Mouse (Mus musculus) neural tube, embryonic 11.5 days (tissue): Measurements from ENCODE around the gene Rrbp1. TPM values are rescaled to one million over a fixed set of nuclear protein-coding genes. Genes with fewer than 3 reads are reported as not detected.

ENCODE experiments used
- ATAC-seq: fragments of 200-750 bp; cut with Nextera tagmentation; 2 replicates; pipeline ENCODE4 v1.8.0; 2017; ENCODE audit warnings: moderate number of reproducible peaks, mild to moderate bottlenecking, moderate TSS enrichment, moderate library complexity; ENCODE audit not compliant: insufficient read depth, low FRiP score, low TSS enrichment
- DNase-seq: peaks from one replicate; pipeline ENCODE4 v3.0.0-alpha.2; 2015; ENCODE audit warnings: low spot score
- H3K27ac ChIP-seq: fragments of 300-500 bp; sonication (generic); 2 replicates; pipeline ENCODE4 v1.5.1; 2014; ENCODE audit warnings: low read depth, mild to moderate bottlenecking, low read length
- H3K27me3 ChIP-seq: fragments of 300-500 bp; sonication (generic); 2 replicates; pipeline ENCODE4 v1.6.1; 2014; ENCODE audit warnings: mild to moderate bottlenecking, low read length, mixed read lengths; ENCODE audit not compliant: control insufficient read depth, insufficient read depth
- H3K36me3 ChIP-seq: fragments of 300-500 bp; sonication (generic); 2 replicates; pipeline ENCODE4 v1.6.1; 2014; ENCODE audit warnings: mild to moderate bottlenecking, low read length, moderate library complexity, mixed read lengths; ENCODE audit not compliant: control insufficient read depth, insufficient read depth
- H3K4me1 ChIP-seq: fragments of 300-500 bp; sonication (generic); 2 replicates; pipeline ENCODE4 v1.6.1; 2014; ENCODE audit warnings: low read length, mixed read lengths; ENCODE audit not compliant: control insufficient read depth, insufficient read depth
- H3K4me2 ChIP-seq: fragments of 300-500 bp; sonication (generic); 2 replicates; pipeline ENCODE4 v1.6.1; 2014; ENCODE audit warnings: low read depth, mild to moderate bottlenecking, moderate library complexity
- H3K4me3 ChIP-seq: fragments of 300-500 bp; sonication (generic); 2 replicates; pipeline ENCODE4 v1.5.1; 2014; ENCODE audit warnings: low read depth, low read length
- H3K9ac ChIP-seq: fragments of 300-500 bp; sonication (generic); 2 replicates; pipeline ENCODE4 v1.6.1; 2014; ENCODE audit warnings: mild to moderate bottlenecking, low read length
- H3K9me3 ChIP-seq: fragments of 300-500 bp; sonication (generic); 2 replicates; pipeline ENCODE4 v1.6.1; 2016; ENCODE audit warnings: low read length; ENCODE audit not compliant: control insufficient read depth
- WGBS: fragments of 180-500 bp; shearing (Covaris S2); extraction: QIAGEN DNeasy Blood & Tissue Kit; methylation state at CpG from one replicate; pipeline ENCODE4 v1.1.7; 2014; 5-methylcytosine and 5-hydroxymethylcytosine counted together
- polyA plus RNA-seq: library from polyadenylated mRNA; unstranded; fragments of >200 nt; fragmentation: Nextera tagmentation; extraction: Ambion mirVana; gene quantifications from 2 replicates; pipeline ENCODE4 v1.2.1, GENCODE M21; 2014

The Rrbp1 gene
- polyA plus RNA-seq, 1 experiment from 2014 or later = 38.8 TPM

GRCm38 (mm10) chr2:143955004-143955403 lies 56.1 kb downstream of the Rrbp1 start:
- no peak overlapping the region for H3K27ac ChIP-seq
- no peak overlapping the region for H3K4me3 ChIP-seq
- no peaks in the 10 kb centered on the region for H3K27me3 ChIP-seq
- WGBS = 94% methylated on average over 4 of the region's 4 CpGs
- H3K36me3 ChIP-seq = peaks cover 6% of the 10 kb centered on the region
- no peak overlapping the region for H3K4me2 ChIP-seq
- no peaks in the 10 kb centered on the region for H3K4me1 ChIP-seq
- DNase-seq (no peak), ATAC-seq (no peak)
- H3K9ac ChIP-seq = no peak overlapping the region
- H3K9me3 ChIP-seq = no peaks in the 10 kb centered on the region

GRCm38 (mm10) chr2:143953944-143954343 lies 57.1 kb downstream of the Rrbp1 start:
- H3K9ac ChIP-seq = no peak overlapping the region
- ATAC-seq (no peak), DNase-seq (no peak)
- no peaks in the 10 kb centered on the region for H3K4me1 ChIP-seq
- H3K4me2 ChIP-seq = no peak overlapping the region
- WGBS = 96% methylated on average over 4 of the region's 4 CpGs
- H3K27me3 ChIP-seq = no peaks in the 10 kb centered on the region
- H3K9me3 ChIP-seq = no peaks in the 10 kb centered on the region
- H3K4me3 ChIP-seq = no peak overlapping the region
- H3K36me3 ChIP-seq = peaks cover 6% of the 10 kb centered on the region
- no peak overlapping the region for H3K27ac ChIP-seq

GRCm38 (mm10) chr2:143951546-143952315 lies 59.3 kb downstream of the Rrbp1 start:
- WGBS = 92% methylated on average over 5 of the region's 5 CpGs
- Histone ChIP-seq H3K9me3 (no peaks in the 10 kb centered on the region), H3K27ac (no peak overlapping the region), H3K4me3 (no peak overlapping the region), H3K36me3 (peaks cover 8% of the 10 kb centered on the region), H3K27me3 (no peaks in the 10 kb centered on the region), H3K9ac (no peak overlapping the region), H3K4me2 (no peak overlapping the region), H3K4me1 (no peaks in the 10 kb centered on the region)
- DNase-seq (no peak), ATAC-seq (no peak)

- no peaks in the 10 kb centered on the region for H3K27me3 ChIP-seq
- peaks cover 8% of the 10 kb centered on the region for H3K36me3 ChIP-seq
- no peak overlapping the region for H3K4me3 ChIP-seq
- no peak overlapping the region for H3K9ac ChIP-seq
- WGBS = 100% methylated on average over 1 of the region's 1 CpGs
- no peak overlapping the region for H3K27ac ChIP-seq
- H3K4me1 ChIP-seq = no peaks in the 10 kb centered on the region
- H3K4me2 ChIP-seq = no peak overlapping the region
- ATAC-seq (no peak), DNase-seq (no peak)
- no peaks in the 10 kb centered on the region for H3K9me3 ChIP-seq
Measured at GRCm38 (mm10) chr2:143951028-143951420, 60.0 kb downstream of the Rrbp1 start.

GRCm38 (mm10) chr2:143950290-143951027 lies 60.6 kb downstream of the Rrbp1 start:
- H3K4me3 ChIP-seq = no peak overlapping the region
- H3K9ac ChIP-seq = no peak overlapping the region
- peaks cover 8% of the 10 kb centered on the region for H3K36me3 ChIP-seq
- H3K9me3 ChIP-seq = no peaks in the 10 kb centered on the region
- no peaks in the 10 kb centered on the region for H3K27me3 ChIP-seq
- H3K4me1 ChIP-seq = no peaks in the 10 kb centered on the region
- no peak overlapping the region for H3K4me2 ChIP-seq
- ATAC-seq (no peak), DNase-seq (no peak)
- no peak overlapping the region for H3K27ac ChIP-seq
- 86% methylated on average over 5 of the region's 5 CpGs for WGBS

GRCm38 (mm10) chr2:143949217-143949616 lies 61.8 kb downstream of the Rrbp1 start:
- no peaks in the 10 kb centered on the region for H3K9me3 ChIP-seq
- H3K4me3 ChIP-seq = no peak overlapping the region
- no peak for ATAC-seq
- H3K27ac ChIP-seq = no peak overlapping the region
- DNase-seq = no peak
- no peaks in the 10 kb centered on the region for H3K27me3 ChIP-seq
- H3K9ac ChIP-seq = no peak overlapping the region
- H3K36me3 ChIP-seq = peaks cover 11% of the 10 kb centered on the region
- H3K4me1 ChIP-seq = no peaks in the 10 kb centered on the region
- H3K4me2 ChIP-seq = no peak overlapping the region
- WGBS = 90% methylated on average over 6 of the region's 6 CpGs

- no peak for ATAC-seq
- no peak overlapping the region for H3K4me2 ChIP-seq
- no peak for DNase-seq
Measured at GRCm38 (mm10) chr2:143948416-143948815, 62.6 kb downstream of the Rrbp1 start.

GRCm38 (mm10) chr2:143947981-143948380 lies 63.1 kb downstream of the Rrbp1 start:
- Histone ChIP-seq H3K27ac (no peak overlapping the region), H3K4me3 (no peak overlapping the region), H3K9ac (no peak overlapping the region), H3K27me3 (no peaks in the 10 kb centered on the region), H3K4me1 (no peaks in the 10 kb centered on the region), H3K36me3 (peaks cover 9% of the 10 kb centered on the region), H3K4me2 (no peak overlapping the region), H3K9me3 (no peaks in the 10 kb centered on the region)
- DNase-seq (no peak), ATAC-seq (no peak)
- WGBS = 91% methylated on average over 3 of the region's 3 CpGs

More at GRCm38 (mm10) chr2:143948416-143948815, 62.6 kb downstream of the Rrbp1 start:
- Histone ChIP-seq H3K9ac (no peak overlapping the region), H3K9me3 (no peaks in the 10 kb centered on the region), H3K4me3 (no peak overlapping the region), H3K4me1 (no peaks in the 10 kb centered on the region), H3K36me3 (peaks cover 12% of the 10 kb centered on the region), H3K27ac (no peak overlapping the region), H3K27me3 (no peaks in the 10 kb centered on the region)
- WGBS = 97% methylated on average over 4 of the region's 4 CpGs

- H3K4me1 ChIP-seq = no peaks in the 10 kb centered on the region
- H3K27ac ChIP-seq = no peak overlapping the region
- ATAC-seq (no peak), DNase-seq (no peak)
- H3K9me3 ChIP-seq = no peaks in the 10 kb centered on the region
- peaks cover 8% of the 10 kb centered on the region for H3K36me3 ChIP-seq
- H3K4me2 ChIP-seq = no peak overlapping the region
- H3K9ac ChIP-seq = no peak overlapping the region
- 92% methylated on average over 2 of the region's 2 CpGs for WGBS
- H3K4me3 ChIP-seq = no peak overlapping the region
- H3K27me3 ChIP-seq = no peaks in the 10 kb centered on the region
Measured at GRCm38 (mm10) chr2:143946399-143946798, 64.7 kb downstream of the Rrbp1 start.
